Mouse (Mus musculus) left cerebral cortex, adult 18-20 months (tissue): Measurements from ENCODE around the gene Polr2h. TPM values are rescaled to one million over a fixed set of nuclear protein-coding genes. Genes with fewer than 3 reads are reported as not detected.
A peak's percentile ranks its signal among the peaks of the same experiment; 100 is the strongest.

Source experiments
- DNase-seq, 2 experiments: peaks; one replicate each; pipeline ENCODE4 v3.0.0; 2021 to 2022; ENCODE audit warnings: low spot score in 2 of 2, mixed read lengths in 1 of 2
- total RNA-seq, 2 experiments: library from RNA; stranded (reverse); gene quantifications; 2 replicates each; pipeline ENCODE4 v1.2.3; 2021

Gene Polr2h
- total RNA-seq, 2 experiments from 2014 or later, result 27.6 to 30.2 TPM

GRCm38 (mm10) chr16:20761681-20762080 is 44.2 kb downstream of the Polr2h start:
- DNase-seq, result peak in 1 of 2 experiments; percentile 54

GRCm38 (mm10) chr16:20765244-20765643 is 47.8 kb downstream of the Polr2h start:
- DNase-seq, result peak in 1 of 2 experiments; percentile 27

Other genes with a start within 250 kb of the Polr2h start
- 10 to 100 TPM; 55.8 to 65.4 TPM for gene Eif2b5, start 218.8 kb upstream of the Polr2h start, total RNA-seq
- 10 to 100 TPM; 57.0 to 57.5 TPM for gene Dvl3, start 200.7 kb upstream of the Polr2h start, total RNA-seq
- gene Ap2m1, start 182.2 kb upstream of the Polr2h start, total RNA-seq, result 100 to 1,000 TPM; 826 to 873 TPM
- 100 to 1,000 TPM; 100 to 120 TPM for gene Abcf3, start 169.1 kb upstream of the Polr2h start, total RNA-seq
- 10 to 100 TPM; 50.1 to 62.9 TPM for gene Vwa5b2, start 128.2 kb upstream of the Polr2h start, total RNA-seq
- gene Eef1akmt4, start 106.1 kb upstream of the Polr2h start, total RNA-seq, result 1 to 10 TPM; 1.9 to 2.9 TPM
- gene Gm49333, start 106.1 kb upstream of the Polr2h start, total RNA-seq, result not detected
- 10 to 100 TPM; 11.7 to 13.4 TPM for gene Alg3, start 105.9 kb upstream of the Polr2h start, total RNA-seq
- gene Camk2n2, start 96.4 kb upstream of the Polr2h start, total RNA-seq, result 100 to 1,000 TPM; 189 to 201 TPM
- gene Ece2, start 87.8 kb upstream of the Polr2h start, total RNA-seq, result 10 to 100 TPM; 23.7 to 27.6 TPM
- gene Psmd2, start 66.0 kb upstream of the Polr2h start, total RNA-seq, result 100 to 1,000 TPM; 223 to 226 TPM
- gene Eif4g1, start 49.4 kb upstream of the Polr2h start, total RNA-seq, result 100 to 1,000 TPM; 262 to 265 TPM
- 100 to 1,000 TPM; 320 to 327 TPM for gene Fam131a, start 24.4 kb upstream of the Polr2h start, total RNA-seq
- 10 to 100 TPM; 54.8 to 67.2 TPM for gene Clcn2, start 81 bp downstream of the Polr2h start, total RNA-seq
- gene Chrd, start 15.5 kb downstream of the Polr2h start, total RNA-seq, result 10 to 100 TPM; 39.9 to 47.0 TPM
- gene Thpo, start 16.8 kb downstream of the Polr2h start, total RNA-seq, result 1 to 10 TPM; 3.7 to 6.0 TPM